Mouse (Mus musculus) cerebellum, adult 2 months (tissue): ENCODE data around the gene Gtf3c1.

Experiments
- CTCF ChIP-seq: fragments of 200-500 bp; IDR thresholded peaks from 2 replicates; pipeline ENCODE4 v1.5.1; 2011; ENCODE audit warnings: low read depth, mild to moderate bottlenecking, control low read depth, low read length, moderate library complexity, borderline replicate concordance; ENCODE audit not compliant: insufficient read depth
- POLR2A ChIP-seq: fragments of 200-500 bp; IDR thresholded peaks from 2 replicates; pipeline ENCODE4 v1.6.1; 2011; ENCODE audit warnings: low read length, control low read depth, borderline replicate concordance; ENCODE audit not compliant: insufficient read depth

DNA sequence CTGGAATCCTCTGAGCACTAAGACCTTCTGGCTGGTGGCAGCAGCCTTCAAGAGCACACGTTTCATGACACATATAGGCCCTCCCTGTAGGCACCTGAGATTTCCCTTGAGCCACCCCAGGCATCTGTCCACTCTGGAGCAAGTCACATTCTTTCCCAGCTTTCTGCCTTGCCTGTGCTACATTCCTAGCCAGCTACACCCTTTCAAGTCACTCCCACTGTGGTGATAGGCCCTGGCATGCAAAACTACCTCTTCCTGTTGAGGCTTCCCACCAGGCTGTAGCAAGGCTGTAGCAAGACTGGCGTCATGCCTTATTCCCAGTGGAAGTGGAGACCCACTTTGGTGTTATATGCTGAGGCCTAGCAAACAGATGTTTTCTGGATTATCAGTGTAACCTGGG, 9.1 kb upstream of the Gtf3c1 start:
- TF ChIP-seq POLR2A: no peak
- TF ChIP-seq CTCF: no peak
